Mouse (Mus musculus): Measurements from ENCODE around the gene Flrt1. TPM values are rescaled to one million over a fixed set of nuclear protein-coding genes. Genes with fewer than 3 reads are reported as not detected.

Gene Flrt1
- polyA plus RNA-seq, 1 experiment from 2014 or later: 1.9 TPM

- 0 out of 2 replicates have a peak, but pooled peaks cover 4% of the 10 kb centered on the region for H3K27me3 ChIP-seq (replicated peaks; ENCODE audit: control insufficient read depth, insufficient read depth, low read length)
- H3K4me3 ChIP-seq (ENCODE audit: low read length): peak overlapping the region; percentile 36
- H3K27ac ChIP-seq (ENCODE audit: low read length): no peak overlapping the region
- H3K9ac ChIP-seq (ENCODE audit: low read depth, low read length): no peak overlapping the region
- H3K4me2 ChIP-seq (ENCODE audit: low read depth, low read length): peak overlapping the region; percentile 59
- H3K4me1 ChIP-seq (ENCODE audit: control insufficient read depth, insufficient read depth, low read length): peaks cover 16% of the 10 kb centered on the region
- no peak for ATAC-seq
- no peaks in the 10 kb centered on the region for H3K36me3 ChIP-seq (ENCODE audit: control insufficient read depth, insufficient read depth, low read length)
- H3K9me3 ChIP-seq (ENCODE audit: control insufficient read depth, low read length): no peaks in the 10 kb centered on the region
- WGBS: 68% methylated on average over 3 of the region's 3 CpGs
Measured at GRCm38 (mm10) chr19:7144458-7144857, 38.9 kb upstream of the Flrt1 start.

DNA sequence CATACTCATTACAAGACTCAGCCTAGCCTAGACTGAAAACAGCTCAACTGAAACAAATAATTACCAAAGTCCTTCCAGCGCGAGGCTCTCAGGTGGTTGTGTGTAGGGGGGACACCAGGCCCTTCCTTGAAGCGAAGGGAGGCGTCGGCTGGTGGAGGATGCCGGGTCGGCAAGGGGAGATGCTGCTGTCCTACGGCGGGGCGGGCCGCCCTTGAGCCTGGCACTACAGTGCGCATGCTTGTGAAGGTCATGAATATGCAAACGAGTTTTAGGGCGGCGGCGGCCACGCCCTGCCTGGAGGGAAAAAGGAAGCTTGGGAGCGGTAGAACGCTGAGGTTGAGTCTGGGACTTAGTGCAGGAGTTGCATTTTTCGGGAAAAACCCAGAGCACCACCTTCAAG, 38.3 kb upstream of the Flrt1 start:
- 2% methylated on average over 20 of the region's 20 CpGs for WGBS
- Histone ChIP-seq H3K4me2 (ENCODE audit: low read depth, low read length) (peak overlapping the region; percentile 59), H3K9ac (ENCODE audit: low read depth, low read length) (peak overlapping the region; percentile 35; the same call in 1 of the 2 replicates), H3K9me3 (ENCODE audit: control insufficient read depth, low read length) (no peaks in the 10 kb centered on the region), H3K27ac (ENCODE audit: low read length) (no peak overlapping the region), H3K27me3 (replicated peaks; ENCODE audit: control insufficient read depth, insufficient read depth, low read length) (0 out of 2 replicates have a peak, but pooled peaks cover 4% of the 10 kb centered on the region), H3K4me3 (ENCODE audit: low read length) (peak overlapping the region; percentile 36), H3K4me1 (ENCODE audit: control insufficient read depth, insufficient read depth, low read length) (peaks cover 21% of the 10 kb centered on the region), H3K36me3 (ENCODE audit: control insufficient read depth, insufficient read depth, low read length) (no peaks in the 10 kb centered on the region)
- peak; percentile 73 for ATAC-seq

DNA sequence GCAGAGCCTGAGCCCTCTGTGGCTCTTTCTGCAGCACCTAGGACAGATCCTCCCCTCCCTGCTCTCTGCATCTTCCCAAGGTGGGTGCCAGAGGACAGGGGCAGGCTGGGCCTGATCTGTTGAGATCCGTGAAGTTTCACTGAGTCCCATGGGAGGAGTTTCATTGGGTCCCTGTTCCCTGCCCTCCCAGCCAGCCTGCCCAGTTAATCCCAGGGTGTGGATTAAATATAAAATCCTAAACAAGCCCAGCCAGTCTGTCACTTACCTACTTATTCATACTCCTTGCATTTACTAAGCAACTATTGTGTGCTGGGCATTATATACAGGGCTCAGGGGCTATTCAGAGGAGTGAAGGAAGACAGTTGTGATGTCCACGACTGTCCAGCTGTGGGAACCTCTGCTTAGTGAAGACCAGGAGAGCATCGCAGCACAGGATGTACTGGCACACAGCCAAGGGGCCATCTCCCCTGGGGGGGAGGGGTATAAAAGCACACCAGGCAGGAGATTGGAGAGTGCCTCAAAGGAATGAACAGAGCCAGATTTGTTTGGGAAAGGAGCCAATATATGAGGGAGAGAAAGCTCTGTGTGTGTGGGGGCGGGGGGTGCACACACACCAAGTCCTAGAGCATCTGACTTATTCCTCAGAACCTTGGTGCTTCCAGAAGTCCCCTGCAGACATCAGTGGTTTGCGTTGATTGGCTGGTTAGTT, 36.8 kb upstream of the Flrt1 start:
- WGBS: 38% methylated on average over 5 of the region's 5 CpGs
- Histone ChIP-seq H3K4me1 (ENCODE audit: control insufficient read depth, insufficient read depth, low read length) (peaks cover 35% of the 10 kb centered on the region), H3K27me3 (replicated peaks; ENCODE audit: control insufficient read depth, insufficient read depth, low read length) (0 out of 2 replicates have a peak, but pooled peaks cover 4% of the 10 kb centered on the region), H3K9me3 (ENCODE audit: control insufficient read depth, low read length) (no peaks in the 10 kb centered on the region), H3K36me3 (ENCODE audit: control insufficient read depth, insufficient read depth, low read length) (no peaks in the 10 kb centered on the region), H3K27ac (ENCODE audit: low read length) (0 out of 2 replicates have a peak overlapping the region, but pooled peaks have one; percentile 7), H3K4me3 (ENCODE audit: low read length) (no peak overlapping the region), H3K4me2 (ENCODE audit: low read depth, low read length) (no peak overlapping the region), H3K9ac (ENCODE audit: low read depth, low read length) (no peak overlapping the region)
- no peak for ATAC-seq

- ATAC-seq: no peak
- Histone ChIP-seq H3K4me3 (ENCODE audit: low read length) (no peak overlapping the region), H3K4me1 (ENCODE audit: control insufficient read depth, insufficient read depth, low read length) (peaks cover 47% of the 10 kb centered on the region), H3K4me2 (ENCODE audit: low read depth, low read length) (no peak overlapping the region), H3K27me3 (replicated peaks; ENCODE audit: control insufficient read depth, insufficient read depth, low read length) (0 out of 2 replicates have a peak, but pooled peaks cover 1% of the 10 kb centered on the region), H3K9ac (ENCODE audit: low read depth, low read length) (no peak overlapping the region), H3K36me3 (ENCODE audit: control insufficient read depth, insufficient read depth, low read length) (no peaks in the 10 kb centered on the region), H3K27ac (ENCODE audit: low read length) (no peak overlapping the region), H3K9me3 (ENCODE audit: control insufficient read depth, low read length) (no peaks in the 10 kb centered on the region)
- 70% methylated on average over 12 of the region's 12 CpGs for WGBS
Measured at GRCm38 (mm10) chr19:7140856-7141421, 35.4 kb upstream of the Flrt1 start.

- H3K36me3 ChIP-seq (ENCODE audit: control insufficient read depth, insufficient read depth, low read length): no peaks in the 10 kb centered on the region
- ATAC-seq: no peak
- peaks cover 53% of the 10 kb centered on the region for H3K4me1 ChIP-seq (ENCODE audit: control insufficient read depth, insufficient read depth, low read length)
- H3K27me3 ChIP-seq (replicated peaks; ENCODE audit: control insufficient read depth, insufficient read depth, low read length): no peaks in the 10 kb centered on the region
- H3K9me3 ChIP-seq (ENCODE audit: control insufficient read depth, low read length): no peaks in the 10 kb centered on the region
- no peak overlapping the region for H3K4me2 ChIP-seq (ENCODE audit: low read depth, low read length)
- no peak overlapping the region for H3K9ac ChIP-seq (ENCODE audit: low read depth, low read length)
- H3K4me3 ChIP-seq (ENCODE audit: low read length): no peak overlapping the region
- WGBS: 69% methylated on average over 6 of the region's 6 CpGs
- no peak overlapping the region for H3K27ac ChIP-seq (ENCODE audit: low read length)
Measured at GRCm38 (mm10) chr19:7140373-7140772, 34.8 kb upstream of the Flrt1 start.

DNA sequence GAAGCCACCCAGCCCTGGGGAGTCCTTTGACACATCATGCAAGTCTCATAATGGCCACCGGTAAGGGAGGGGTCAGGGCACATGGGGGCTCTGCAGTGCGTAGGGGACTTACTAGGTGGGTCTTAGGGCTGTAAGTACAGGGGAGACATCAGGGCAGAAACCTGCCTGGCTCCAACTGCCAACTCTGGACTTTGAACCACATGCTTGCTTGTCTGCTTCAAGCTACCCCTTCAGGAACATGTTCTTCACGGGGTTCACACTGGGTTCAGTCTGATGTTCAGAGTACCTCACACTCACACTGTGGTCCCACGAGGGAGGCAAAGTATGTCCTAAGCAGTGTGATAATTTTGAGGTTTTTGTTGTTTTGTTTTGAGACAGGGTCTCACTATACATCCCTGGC, 33.8 kb upstream of the Flrt1 start:
- Histone ChIP-seq H3K4me3 (ENCODE audit: low read length) (no peak overlapping the region), H3K27me3 (replicated peaks; ENCODE audit: control insufficient read depth, insufficient read depth, low read length) (no peaks in the 10 kb centered on the region), H3K4me2 (ENCODE audit: low read depth, low read length) (no peak overlapping the region), H3K9me3 (ENCODE audit: control insufficient read depth, low read length) (no peaks in the 10 kb centered on the region), H3K36me3 (ENCODE audit: control insufficient read depth, insufficient read depth, low read length) (no peaks in the 10 kb centered on the region), H3K27ac (ENCODE audit: low read length) (no peak overlapping the region), H3K9ac (ENCODE audit: low read depth, low read length) (no peak overlapping the region), H3K4me1 (ENCODE audit: control insufficient read depth, insufficient read depth, low read length) (peaks cover 63% of the 10 kb centered on the region)
- no peak for ATAC-seq
- 57% methylated on average over 4 of the region's 4 CpGs for WGBS

DNA sequence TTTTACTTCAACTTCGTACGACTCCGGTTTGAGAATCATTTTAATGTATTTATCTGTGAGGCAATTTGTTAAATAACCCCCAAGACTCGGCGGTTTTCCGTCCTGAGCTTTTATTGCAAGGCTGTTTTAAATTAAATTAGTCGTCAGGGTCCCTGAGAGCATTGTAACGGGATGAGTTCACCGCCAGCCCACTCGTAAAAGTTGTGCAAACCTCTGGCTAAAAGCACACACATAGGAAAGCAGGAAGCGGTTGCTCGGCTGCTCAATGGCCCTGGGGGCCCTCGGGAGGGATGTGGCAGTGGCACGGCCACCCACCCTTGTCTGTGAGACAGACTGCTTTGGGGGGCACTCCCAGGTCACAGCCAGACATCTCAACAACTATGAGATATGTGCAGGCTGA, 32.8 kb upstream of the Flrt1 start:
- no peak for ATAC-seq
- Histone ChIP-seq H3K27me3 (replicated peaks; ENCODE audit: control insufficient read depth, insufficient read depth, low read length) (no peaks in the 10 kb centered on the region), H3K9me3 (ENCODE audit: control insufficient read depth, low read length) (no peaks in the 10 kb centered on the region), H3K36me3 (ENCODE audit: control insufficient read depth, insufficient read depth, low read length) (no peaks in the 10 kb centered on the region), H3K9ac (ENCODE audit: low read depth, low read length) (peak overlapping the region; percentile 26; the same call in 1 of the 2 replicates), H3K4me1 (ENCODE audit: control insufficient read depth, insufficient read depth, low read length) (peaks cover 62% of the 10 kb centered on the region), H3K4me3 (ENCODE audit: low read length) (no peak overlapping the region), H3K27ac (ENCODE audit: low read length) (peak overlapping the region; percentile 2; the same call in 1 of the 2 replicates), H3K4me2 (ENCODE audit: low read depth, low read length) (no peak overlapping the region)
- 33% methylated on average over 14 of the region's 14 CpGs for WGBS

GRCm38 (mm10) chr19:7136714-7137498, 31.4 kb upstream of the Flrt1 start:
- Histone ChIP-seq H3K4me3 (ENCODE audit: low read length) (no peak overlapping the region), H3K9me3 (ENCODE audit: control insufficient read depth, low read length) (no peaks in the 10 kb centered on the region), H3K4me1 (ENCODE audit: control insufficient read depth, insufficient read depth, low read length) (peaks cover 56% of the 10 kb centered on the region), H3K4me2 (ENCODE audit: low read depth, low read length) (peak overlapping the region; percentile 43), H3K9ac (ENCODE audit: low read depth, low read length) (peak overlapping the region; percentile 57), H3K36me3 (ENCODE audit: control insufficient read depth, insufficient read depth, low read length) (no peaks in the 10 kb centered on the region), H3K27me3 (replicated peaks; ENCODE audit: control insufficient read depth, insufficient read depth, low read length) (no peaks in the 10 kb centered on the region), H3K27ac (ENCODE audit: low read length) (peak overlapping the region; percentile 86)
- ATAC-seq: peak; percentile 85
- 42% methylated on average over 14 of the region's 14 CpGs for WGBS

- Histone ChIP-seq H3K4me2 (ENCODE audit: low read depth, low read length) (peak overlapping the region; percentile 43), H3K9me3 (ENCODE audit: control insufficient read depth, low read length) (no peaks in the 10 kb centered on the region), H3K36me3 (ENCODE audit: control insufficient read depth, insufficient read depth, low read length) (no peaks in the 10 kb centered on the region), H3K4me1 (ENCODE audit: control insufficient read depth, insufficient read depth, low read length) (peaks cover 55% of the 10 kb centered on the region), H3K27ac (ENCODE audit: low read length) (peak overlapping the region; percentile 86), H3K27me3 (replicated peaks; ENCODE audit: control insufficient read depth, insufficient read depth, low read length) (no peaks in the 10 kb centered on the region), H3K4me3 (ENCODE audit: low read length) (peak overlapping the region; percentile 13; the same call in 1 of the 2 replicates), H3K9ac (ENCODE audit: low read depth, low read length) (peak overlapping the region; percentile 57; the same call in 1 of the 2 replicates)
- peak; percentile 73 for ATAC-seq
- 13% methylated on average over 9 of the region's 9 CpGs for WGBS
Measured at GRCm38 (mm10) chr19:7136016-7136415, 30.5 kb upstream of the Flrt1 start.
